Mouse (Mus musculus) 3T3-L1 (cell line): ENCODE measurements around the gene Slc16a6.
A peak's percentile ranks its signal among the peaks of the same experiment; 100 is the strongest.

Source experiments
- DNase-seq: peaks from one replicate; pipeline ENCODE4 v3.0.0-alpha.2; 2015; ENCODE audit warnings: low read depth, low spot score

Slc16a6 gene

DNA sequence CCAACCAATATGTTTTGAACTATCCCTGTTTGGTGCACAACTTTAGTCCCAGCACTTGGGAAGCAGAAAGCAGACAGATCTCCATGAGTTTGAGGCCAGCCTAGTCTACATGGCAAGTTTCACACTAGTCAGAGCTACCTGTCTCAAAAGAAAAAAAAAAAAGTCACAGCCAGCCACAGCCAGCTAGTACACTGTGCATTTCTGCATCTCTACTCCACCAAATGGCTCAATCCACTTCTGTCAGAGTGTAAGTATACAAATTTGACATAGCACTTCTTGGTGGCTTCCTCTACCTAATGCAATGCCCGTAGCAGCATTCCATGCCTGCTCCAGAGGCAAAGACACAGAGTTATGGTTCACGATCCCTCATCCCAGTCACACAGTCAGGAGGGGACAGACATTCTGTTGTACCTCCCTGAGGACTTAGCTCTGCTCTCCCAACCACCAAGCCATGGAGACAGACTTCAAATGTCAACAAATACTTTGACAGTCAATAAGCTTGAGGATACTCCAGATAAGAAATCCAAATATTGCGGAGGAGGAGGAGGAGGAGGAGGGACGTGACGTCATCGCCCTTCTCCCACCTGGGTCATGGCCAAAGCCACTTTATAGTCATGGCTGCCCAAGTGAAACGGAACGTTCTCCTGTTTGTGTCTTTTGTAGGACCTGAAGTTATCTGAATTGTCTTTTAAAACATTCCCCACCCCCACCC lies 56.5 kb downstream of the Slc16a6 start:
- no peak for DNase-seq

DNA sequence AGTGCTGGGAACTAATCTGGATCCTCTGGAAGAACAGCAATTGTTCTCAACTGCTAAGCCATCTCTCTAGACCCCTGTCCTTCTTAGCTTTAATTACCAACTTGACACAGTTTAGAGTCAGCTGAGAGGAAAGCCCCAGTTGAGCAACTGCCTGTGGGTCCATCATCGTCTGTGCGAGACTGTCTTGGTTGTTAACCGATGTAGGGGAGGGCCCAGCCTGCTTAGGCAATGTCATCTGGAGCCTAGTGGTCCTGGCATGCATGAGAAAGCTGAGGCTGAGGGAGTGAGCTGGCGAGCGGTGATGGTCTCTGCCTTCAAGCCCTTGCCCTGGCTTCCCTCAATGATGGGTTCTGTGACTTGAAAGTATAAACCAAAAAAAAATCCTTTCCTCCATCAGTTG lies 58.6 kb downstream of the Slc16a6 start:
- DNase-seq = no peak

DNA sequence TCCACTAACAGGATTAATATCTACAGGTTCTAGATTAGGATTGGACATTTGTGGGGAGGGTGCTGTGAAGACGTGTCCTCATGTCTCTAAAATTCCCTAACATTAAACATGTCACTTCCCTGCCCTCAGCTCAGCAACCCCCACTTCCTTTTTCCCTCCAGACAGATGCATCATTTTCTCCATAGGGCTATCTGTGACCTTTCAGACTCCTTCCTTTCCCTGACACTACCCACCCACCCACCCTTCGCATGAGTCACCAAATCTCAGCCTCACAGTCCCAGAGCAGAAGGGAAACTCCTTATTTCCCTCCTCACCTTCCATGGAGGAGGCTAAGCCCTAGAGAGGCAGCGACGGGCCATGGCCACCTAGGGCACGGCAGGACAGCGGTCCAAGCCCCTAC lies 59.8 kb downstream of the Slc16a6 start, which contains the start of gene 9930022D16Rik:
9930022D16Rik (plus strand) TSS at position 301 of the 400 bp plus-strand sequence.
- DNase-seq = peak; percentile 6

DNA sequence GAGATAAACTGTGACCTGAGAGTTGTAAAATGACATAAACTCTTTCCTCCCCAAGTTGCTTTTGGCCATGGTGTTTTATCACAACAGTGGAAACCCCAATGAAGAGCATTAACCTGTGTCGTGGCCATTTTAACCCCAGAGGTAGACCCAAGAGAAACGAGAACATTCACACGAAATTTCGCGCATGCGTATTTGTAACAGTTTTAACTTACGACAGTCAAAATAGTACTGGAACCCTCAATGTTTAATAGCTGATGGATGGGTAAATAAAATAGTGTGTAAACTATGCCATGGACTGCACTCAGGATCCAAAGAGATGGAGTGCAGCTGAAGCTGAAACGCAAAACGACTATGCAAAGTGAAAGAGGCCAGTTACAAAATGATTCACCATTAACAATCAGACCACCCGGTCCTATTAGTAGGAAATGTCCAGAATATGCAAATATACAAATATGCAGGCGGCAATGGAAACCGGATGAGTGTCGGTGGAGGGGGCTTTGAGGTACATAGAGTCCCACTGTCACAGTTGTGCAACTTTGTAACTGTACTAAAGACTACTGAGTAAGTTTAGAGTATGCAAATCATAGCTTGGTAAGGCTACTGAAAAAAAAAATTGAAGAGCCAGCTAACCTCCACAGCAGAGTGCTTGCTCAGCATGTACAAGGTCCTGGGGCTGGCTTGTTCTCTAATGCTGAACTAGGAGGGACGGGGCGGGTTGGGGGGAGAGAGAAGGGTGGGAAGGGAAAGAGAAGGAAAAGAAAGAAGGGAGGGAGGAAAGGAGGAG lies 63.0 kb downstream of the Slc16a6 start:
- DNase-seq = no peak

DNA sequence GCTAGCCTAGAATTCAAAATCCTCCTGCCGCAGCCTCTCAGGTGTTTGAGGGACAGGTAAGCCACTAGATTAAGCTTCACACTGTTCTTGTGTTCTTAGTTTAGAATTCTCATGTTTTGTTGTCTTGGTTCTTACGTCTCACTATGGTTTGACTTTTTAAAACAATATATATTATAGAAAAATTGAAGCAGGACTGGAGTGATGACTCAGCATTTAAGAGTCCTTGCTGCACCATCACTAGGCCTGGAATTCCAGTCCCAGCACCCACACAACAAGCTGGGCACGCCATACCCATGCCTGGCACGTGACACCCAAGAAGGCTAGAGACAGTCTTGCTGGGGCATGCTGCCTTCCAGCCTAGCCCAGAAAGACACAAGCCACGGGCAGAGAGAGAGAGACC lies 67.0 kb downstream of the Slc16a6 start:
- DNase-seq = no peak
